Mouse (Mus musculus): ENCODE results near the gene Ergic1. TPM values are rescaled to one million over a fixed set of nuclear protein-coding genes. Genes with fewer than 3 reads are reported as not detected.
A peak's percentile ranks its signal among the peaks of the same experiment; 100 is the strongest.

Ergic1 gene
- polyA plus RNA-seq, 1 experiment from 2014 or later = 114 TPM

GRCm38 (mm10) chr17:26631811-26632327, 70.6 kb downstream of the Ergic1 start:
- H3K9me3 ChIP-seq (replicated peaks) = no peaks in the 10 kb centered on the region
- H3K27ac ChIP-seq = no peak overlapping the region
- no peak for DNase-seq (ENCODE audit: low spot score)
- no peak overlapping the region for H3K4me3 ChIP-seq
- no peaks in the 10 kb centered on the region for H3K27me3 ChIP-seq (ENCODE audit: low read depth, poor library complexity, severe bottlenecking)
- WGBS = 94% methylated on average over 8 of the region's 8 CpGs
- H3K36me3 ChIP-seq = peaks cover 100% of the 10 kb centered on the region
- H3K4me1 ChIP-seq = no peaks in the 10 kb centered on the region

- H3K27ac ChIP-seq = no peak overlapping the region
- H3K9me3 ChIP-seq (replicated peaks) = no peaks in the 10 kb centered on the region
- H3K36me3 ChIP-seq = peaks cover 95% of the 10 kb centered on the region
- H3K4me3 ChIP-seq = no peak overlapping the region
- WGBS = 92% methylated on average over 9 of the region's 9 CpGs
- no peaks in the 10 kb centered on the region for H3K27me3 ChIP-seq (ENCODE audit: low read depth, poor library complexity, severe bottlenecking)
- no peak for DNase-seq (ENCODE audit: low spot score)
- H3K4me1 ChIP-seq = no peaks in the 10 kb centered on the region
Observed at GRCm38 (mm10) chr17:26633186-26633585, 71.9 kb downstream of the Ergic1 start.

- Histone ChIP-seq H3K4me3 (no peak overlapping the region), H3K9me3 (replicated peaks) (no peaks in the 10 kb centered on the region), H3K27ac (no peak overlapping the region), H3K27me3 (ENCODE audit: low read depth, poor library complexity, severe bottlenecking) (no peaks in the 10 kb centered on the region), H3K36me3 (peaks cover 95% of the 10 kb centered on the region), H3K4me1 (no peaks in the 10 kb centered on the region)
- DNase-seq (ENCODE audit: low spot score) = no peak
- 94% methylated on average over 9 of the region's 9 CpGs for WGBS
Observed at GRCm38 (mm10) chr17:26633926-26634325, 72.6 kb downstream of the Ergic1 start.

- H3K4me1 ChIP-seq = no peaks in the 10 kb centered on the region
- 91% methylated on average over 7 of the region's 7 CpGs for WGBS
- peaks cover 95% of the 10 kb centered on the region for H3K36me3 ChIP-seq
- H3K4me3 ChIP-seq = no peak overlapping the region
- no peak for DNase-seq (ENCODE audit: low spot score)
- no peak overlapping the region for H3K27ac ChIP-seq
- H3K27me3 ChIP-seq (ENCODE audit: low read depth, poor library complexity, severe bottlenecking) = no peaks in the 10 kb centered on the region
- no peaks in the 10 kb centered on the region for H3K9me3 ChIP-seq (replicated peaks)
Observed at GRCm38 (mm10) chr17:26634539-26634938, 73.2 kb downstream of the Ergic1 start.

GRCm38 (mm10) chr17:26635951-26636350, 74.7 kb downstream of the Ergic1 start:
- no peak overlapping the region for H3K4me3 ChIP-seq
- no peaks in the 10 kb centered on the region for H3K4me1 ChIP-seq
- DNase-seq (ENCODE audit: low spot score) = no peak
- no peaks in the 10 kb centered on the region for H3K9me3 ChIP-seq (replicated peaks)
- H3K27ac ChIP-seq = no peak overlapping the region
- H3K27me3 ChIP-seq (ENCODE audit: low read depth, poor library complexity, severe bottlenecking) = no peaks in the 10 kb centered on the region
- H3K36me3 ChIP-seq = peaks cover 95% of the 10 kb centered on the region
- WGBS = 89% methylated on average over 7 of the region's 7 CpGs

- H3K27me3 ChIP-seq (ENCODE audit: low read depth, poor library complexity, severe bottlenecking) = no peaks in the 10 kb centered on the region
- DNase-seq (ENCODE audit: low spot score) = no peak
- WGBS = 71% methylated on average over 4 of the region's 4 CpGs
- no peaks in the 10 kb centered on the region for H3K9me3 ChIP-seq (replicated peaks)
- no peak overlapping the region for H3K27ac ChIP-seq
- no peaks in the 10 kb centered on the region for H3K4me1 ChIP-seq
- H3K4me3 ChIP-seq = no peak overlapping the region
- peaks cover 95% of the 10 kb centered on the region for H3K36me3 ChIP-seq
Observed at GRCm38 (mm10) chr17:26637851-26638250, 76.6 kb downstream of the Ergic1 start.

GRCm38 (mm10) chr17:26638655-26639054, 77.4 kb downstream of the Ergic1 start:
- no peaks in the 10 kb centered on the region for H3K9me3 ChIP-seq (replicated peaks)
- no peaks in the 10 kb centered on the region for H3K4me1 ChIP-seq
- 40% methylated on average over 7 of the region's 7 CpGs for whole genome bisulfite sequencing
- H3K4me3 ChIP-seq = no peak overlapping the region
- peak; percentile 86 for DNase-seq (ENCODE audit: low spot score)
- no peak overlapping the region for H3K27ac ChIP-seq
- H3K36me3 ChIP-seq = peaks cover 95% of the 10 kb centered on the region
- H3K27me3 ChIP-seq (ENCODE audit: low read depth, poor library complexity, severe bottlenecking) = no peaks in the 10 kb centered on the region

GRCm38 (mm10) chr17:26639791-26640190, 78.5 kb downstream of the Ergic1 start:
- Histone ChIP-seq H3K27me3 (ENCODE audit: low read depth, poor library complexity, severe bottlenecking) (no peaks in the 10 kb centered on the region), H3K4me3 (no peak overlapping the region), H3K4me1 (no peaks in the 10 kb centered on the region), H3K9me3 (replicated peaks) (no peaks in the 10 kb centered on the region), H3K36me3 (peaks cover 95% of the 10 kb centered on the region), H3K27ac (no peak overlapping the region)
- DNase-seq (ENCODE audit: low spot score) = no peak
- 82% methylated on average over 2 of the region's 2 CpGs for WGBS

GRCm38 (mm10) chr17:26640286-26640740, 79.0 kb downstream of the Ergic1 start:
- H3K4me1 ChIP-seq = no peaks in the 10 kb centered on the region
- WGBS = 94% methylated on average over 3 of the region's 3 CpGs
- no peaks in the 10 kb centered on the region for H3K27me3 ChIP-seq (ENCODE audit: low read depth, poor library complexity, severe bottlenecking)
- H3K27ac ChIP-seq = no peak overlapping the region
- H3K9me3 ChIP-seq (replicated peaks) = no peaks in the 10 kb centered on the region
- no peak overlapping the region for H3K4me3 ChIP-seq
- DNase-seq (ENCODE audit: low spot score) = no peak
- peaks cover 95% of the 10 kb centered on the region for H3K36me3 ChIP-seq

GRCm38 (mm10) chr17:26643456-26643855, 82.2 kb downstream of the Ergic1 start:
- Histone ChIP-seq H3K4me3 (no peak overlapping the region), H3K27ac (no peak overlapping the region), H3K9me3 (replicated peaks) (no peaks in the 10 kb centered on the region), H3K27me3 (ENCODE audit: low read depth, poor library complexity, severe bottlenecking) (no peaks in the 10 kb centered on the region), H3K36me3 (peaks cover 100% of the 10 kb centered on the region), H3K4me1 (no peaks in the 10 kb centered on the region)
- DNase-seq (ENCODE audit: low spot score) = no peak
- WGBS = 97% methylated on average over 8 of the region's 8 CpGs

GRCm38 (mm10) chr17:26643993-26644392, 82.7 kb downstream of the Ergic1 start:
- no peak overlapping the region for H3K4me3 ChIP-seq
- no peak overlapping the region for H3K27ac ChIP-seq
- no peak for DNase-seq (ENCODE audit: low spot score)
- 98% methylated on average over 2 of the region's 2 CpGs for WGBS
- no peaks in the 10 kb centered on the region for H3K9me3 ChIP-seq (replicated peaks)
- no peaks in the 10 kb centered on the region for H3K4me1 ChIP-seq
- peaks cover 100% of the 10 kb centered on the region for H3K36me3 ChIP-seq
- H3K27me3 ChIP-seq (ENCODE audit: low read depth, poor library complexity, severe bottlenecking) = no peaks in the 10 kb centered on the region

- Histone ChIP-seq H3K4me3 (no peak overlapping the region), H3K36me3 (peaks cover 100% of the 10 kb centered on the region), H3K9me3 (replicated peaks) (no peaks in the 10 kb centered on the region), H3K27ac (no peak overlapping the region), H3K4me1 (no peaks in the 10 kb centered on the region), H3K27me3 (ENCODE audit: low read depth, poor library complexity, severe bottlenecking) (no peaks in the 10 kb centered on the region)
- no peak for DNase-seq (ENCODE audit: low spot score)
- 86% methylated on average over 9 of the region's 9 CpGs for WGBS
Observed at GRCm38 (mm10) chr17:26644509-26645410, 83.5 kb downstream of the Ergic1 start.

- WGBS = 90% methylated on average over 8 of the region's 8 CpGs
- no peaks in the 10 kb centered on the region for H3K9me3 ChIP-seq (replicated peaks)
- no peak overlapping the region for H3K27ac ChIP-seq
- no peak overlapping the region for H3K4me3 ChIP-seq
- H3K36me3 ChIP-seq = peaks cover 98% of the 10 kb centered on the region
- DNase-seq (ENCODE audit: low spot score) = no peak
- no peaks in the 10 kb centered on the region for H3K4me1 ChIP-seq
- no peaks in the 10 kb centered on the region for H3K27me3 ChIP-seq (ENCODE audit: low read depth, poor library complexity, severe bottlenecking)
Observed at GRCm38 (mm10) chr17:26645411-26645854, 84.1 kb downstream of the Ergic1 start.
